Mouse (Mus musculus) frontal cortex, postnatal 36 days (tissue): ENCODE measurements around the gene Slc12a6.
"Not testable (repeated sequence)": the region's sequence is repeated elsewhere in the genome, so short reads cannot be mapped to it uniquely, and the experiment has no call there.

ENCODE experiments used
- DNase-seq, 2 experiments: peaks; one replicate each; pipeline ENCODE4 v3.0.0; 2022; ENCODE audit warnings: low spot score in 2 of 2

Gene Slc12a6

GRCm38 (mm10) chr2:112262779-112263295 lies 2.8 kb upstream of the Slc12a6 start:
- no peak for DNase-seq

GRCm38 (mm10) chr2:112264364-112264763 lies 1.3 kb upstream of the Slc12a6 start:
- DNase-seq: no peak

- DNase-seq: peak; percentile 46 to 49
These were observed 592 bp downstream of the Slc12a6 start, which contains the start of gene Gm21985 for GRCm38 (mm10) chr2:112266242-112266592. Gm21985 (plus strand) TSS chr2:112266314.

GRCm38 (mm10) chr2:112266780-112267179 lies 1.2 kb downstream of the Slc12a6 start:
- no peak for DNase-seq

GRCm38 (mm10) chr2:112267547-112268269 lies 2.1 kb downstream of the Slc12a6 start:
- DNase-seq: no peak

GRCm38 (mm10) chr2:112270011-112270410 lies 4.4 kb downstream of the Slc12a6 start:
- no peak for DNase-seq

- DNase-seq: no peak
These were observed 7.3 kb downstream of the Slc12a6 start for GRCm38 (mm10) chr2:112272909-112273308.

- no peak for DNase-seq
These were observed 7.8 kb downstream of the Slc12a6 start for GRCm38 (mm10) chr2:112273474-112273873.

- DNase-seq: no peak
These were observed 11.2 kb downstream of the Slc12a6 start for GRCm38 (mm10) chr2:112276870-112277269.

- no peak for DNase-seq
These were observed 17.2 kb downstream of the Slc12a6 start for GRCm38 (mm10) chr2:112282846-112283245.

GRCm38 (mm10) chr2:112284363-112285030 lies 18.9 kb downstream of the Slc12a6 start:
- no peak for DNase-seq

GRCm38 (mm10) chr2:112285031-112285390 lies 19.4 kb downstream of the Slc12a6 start:
- DNase-seq: no peak

GRCm38 (mm10) chr2:112286062-112286461 lies 20.4 kb downstream of the Slc12a6 start:
- DNase-seq: not testable (repeated sequence)

- DNase-seq: no peak
These were observed 21.4 kb downstream of the Slc12a6 start for GRCm38 (mm10) chr2:112287059-112287458.

GRCm38 (mm10) chr2:112289507-112289906 lies 23.9 kb downstream of the Slc12a6 start:
- DNase-seq: no peak

GRCm38 (mm10) chr2:112292823-112293222 lies 27.2 kb downstream of the Slc12a6 start:
- DNase-seq: peak in 1 of 2 experiments; percentile 40

GRCm38 (mm10) chr2:112296211-112296610 lies 30.6 kb downstream of the Slc12a6 start:
- DNase-seq: peak in 1 of 2 experiments; percentile 62

GRCm38 (mm10) chr2:112298221-112298620 lies 32.6 kb downstream of the Slc12a6 start:
- no peak for DNase-seq

- DNase-seq: no peak
These were observed 43.0 kb downstream of the Slc12a6 start for GRCm38 (mm10) chr2:112308671-112309070.

- peak in 1 of 2 experiments; percentile 21 for DNase-seq
These were observed 43.6 kb downstream of the Slc12a6 start for GRCm38 (mm10) chr2:112309161-112309600.

GRCm38 (mm10) chr2:112315638-112316037 lies 50.0 kb downstream of the Slc12a6 start:
- no peak for DNase-seq

GRCm38 (mm10) chr2:112318227-112318626 lies 52.6 kb downstream of the Slc12a6 start:
- no peak for DNase-seq

GRCm38 (mm10) chr2:112318905-112319304 lies 53.3 kb downstream of the Slc12a6 start:
- DNase-seq: no peak
